Mouse (Mus musculus) embryonic fibroblast, embryonic 13.5 days (primary cell): ENCODE measurements around the gene Apeh.

Source experiments
- CTCF ChIP-seq: IDR thresholded peaks from 2 replicates; pipeline ENCODE4 v1.5.1; 2011; ENCODE audit warnings: mild to moderate bottlenecking, control low read depth, low read length, moderate library complexity, borderline replicate concordance; ENCODE audit not compliant: insufficient read depth
- POLR2A ChIP-seq: IDR thresholded peaks from 2 replicates; pipeline ENCODE4 v1.6.1; 2011; ENCODE audit warnings: low read depth, mild to moderate bottlenecking, control low read depth, low read length, moderate library complexity

- no peak for TF ChIP-seq CTCF
- TF ChIP-seq POLR2A: no peak
Measured at GRCm38 (mm10) chr9:108110160-108110559, 15.8 kb upstream of the Apeh start.
